Mouse (Mus musculus): Measurements from ENCODE around the gene Lgals2.

- TF ChIP-seq GATA1 (IDR thresholded peaks at IDR 0.05; ENCODE audit: borderline replicate concordance, low read length) (no peak), FLI1 (IDR thresholded peaks at IDR 0.05; ENCODE audit: low read length) (no peak)
Observed at GRCm38 (mm10) chr15:78815314-78816073, 39.8 kb downstream of the Lgals2 start.
